Mouse (Mus musculus): ENCODE results near the gene Luc7l2.

- no peak for TF ChIP-seq CTCF (IDR thresholded peaks at IDR 0.05; ENCODE audit: borderline replicate concordance, insufficient read depth, low read length)
- no peak for TF ChIP-seq POLR2A (IDR thresholded peaks at IDR 0.05; ENCODE audit: low read depth, low read length)
Measured at GRCm38 (mm10) chr6:38632826-38633225, 81.7 kb downstream of the Luc7l2 start.

All from embryonic fibroblast, embryonic 13.5 days (primary cell).